In genomic region chr5:21663081-21663480, GRCm38 (mm10) we compare ENCODE assay signal across 24 mouse cellular contexts. TPM values are rescaled to one million over a fixed set of nuclear protein-coding genes. Genes with fewer than 3 reads are reported as not detected.
A peak's percentile ranks its signal among the peaks of the same experiment; 100 is the strongest.
DNase-seq lines count a peak whose midpoint lies in the region; ATAC-seq lines count a peak whose summit lies in the region.
"Had no signal": no experiment of that assay in that cellular context is flagged by ENCODE, and none has a peak within 500 bp of the region (broad histone marks: within the 10 kb centered on the region; RNA-seq: fewer than 3 reads in every experiment).

No protein-coding gene starts in this region.

- H3K4me1 ChIP-seq in forebrain, embryonic 14.5 days (ENCODE audit: control insufficient read depth, insufficient read depth, low read length) = no peaks in the 10 kb centered on the region
- peaks cover 8% of the 10 kb centered on the region; the same call in 1 of the 2 replicates for H3K4me1 ChIP-seq in forebrain, embryonic 10.5 days
- H3K4me1 ChIP-seq: embryonic facial prominence, embryonic 15.5 days; midbrain, embryonic 15.5 days had no signal

- no peak overlapping the region for H3K9ac ChIP-seq in forebrain, embryonic 14.5 days (ENCODE audit: low read length)
- H3K9ac ChIP-seq: embryonic facial prominence, embryonic 15.5 days; heart, embryonic 13.5 days; hindbrain, embryonic 14.5 days; intestine, embryonic 15.5 days; midbrain, embryonic 15.5 days; neural tube, embryonic 15.5 days had no signal

- no peak overlapping the region for H3K4me2 ChIP-seq in forebrain, embryonic 14.5 days (ENCODE audit: low read length)
- H3K4me2 ChIP-seq: embryonic facial prominence, embryonic 15.5 days; heart, embryonic 13.5 days; hindbrain, embryonic 14.5 days; intestine, embryonic 15.5 days; liver, embryonic 11.5 days; midbrain, embryonic 15.5 days; neural tube, embryonic 15.5 days had no signal

- peak; percentile 38 for DNase-seq in forebrain, embryonic 14.5 days (ENCODE audit: low spot score)
- no peak for DNase-seq in forebrain, embryonic 10.5 days (ENCODE audit: extremely low spot score, low spot score)
- DNase-seq in 3134 (ENCODE audit: extremely low read depth, insufficient read length, low spot score) = peak; percentile 58
- peak; percentile 50 for DNase-seq in Muller cell, postnatal 12 days (ENCODE audit: inconsistent ontology term)
- peak; percentile 52 for DNase-seq in adrenal gland, postnatal 25 days
- DNase-seq in embryo, embryonic 9.5 days (ENCODE audit: extremely low spot score) = no peak
- DNase-seq: cerebellum, adult 9-10 months; kidney, postnatal 36 days; lung, adult 18-20 months; lung, postnatal 14 days; thymus, postnatal 14 days had no signal

- 81% methylated on average over 11 of the region's 11 CpGs for WGBS in forebrain, embryonic 14.5 days
- 95% methylated on average over 11 of the region's 11 CpGs for WGBS in forebrain, embryonic 10.5 days

- no peak overlapping the region for H3K27ac ChIP-seq in forebrain, embryonic 14.5 days (ENCODE audit: low read depth, low read length)
- no peak overlapping the region for H3K27ac ChIP-seq in forebrain, embryonic 10.5 days
- H3K27ac ChIP-seq: embryonic facial prominence, embryonic 15.5 days; heart, embryonic 13.5 days; hindbrain, embryonic 14.5 days; intestine, embryonic 15.5 days; midbrain, embryonic 15.5 days; neural tube, embryonic 15.5 days had no signal

- ATAC-seq in forebrain, embryonic 14.5 days = 0 out of 2 replicates have a peak, but pooled peaks have one; percentile 14
- ATAC-seq in erythroblast, adult 5-6 weeks (replicated peaks; ENCODE audit: low FRiP score, poor library complexity, severe bottlenecking) = no peak
- ATAC-seq: intestine, embryonic 15.5 days; midbrain, embryonic 15.5 days had no signal

- H3K36me3 ChIP-seq in forebrain, embryonic 14.5 days (ENCODE audit: control insufficient read depth, insufficient read depth, low read length) = peaks cover 67% of the 10 kb centered on the region
- H3K36me3 ChIP-seq in forebrain, embryonic 10.5 days (replicated peaks) = peaks cover 78% of the 10 kb centered on the region
- H3K36me3 ChIP-seq: intestine, embryonic 15.5 days had no signal

- no peaks in the 10 kb centered on the region for H3K27me3 ChIP-seq in forebrain, embryonic 14.5 days (replicated peaks; ENCODE audit: control insufficient read depth, insufficient read depth, low read length)
- no peaks in the 10 kb centered on the region for H3K27me3 ChIP-seq in forebrain, embryonic 10.5 days (ENCODE audit: poor library complexity, severe bottlenecking)
- H3K27me3 ChIP-seq: embryonic facial prominence, embryonic 15.5 days; heart, embryonic 13.5 days; intestine, embryonic 15.5 days; megakaryocyte, embryonic 14.5 days; midbrain, embryonic 15.5 days; neural tube, embryonic 15.5 days had no signal

- no peaks in the 10 kb centered on the region for H3K9me3 ChIP-seq in forebrain, embryonic 14.5 days (replicated peaks; ENCODE audit: control insufficient read depth, low read length)
- no peaks in the 10 kb centered on the region for H3K9me3 ChIP-seq in forebrain, embryonic 10.5 days
- H3K9me3 ChIP-seq: embryonic facial prominence, embryonic 15.5 days; heart, embryonic 13.5 days; intestine, embryonic 15.5 days; megakaryocyte, embryonic 14.5 days; midbrain, embryonic 15.5 days; neural tube, embryonic 15.5 days had no signal

- no peak overlapping the region for H3K4me3 ChIP-seq in forebrain, embryonic 14.5 days (ENCODE audit: low read depth, low read length)
- H3K4me3 ChIP-seq in forebrain, embryonic 10.5 days = no peak overlapping the region
- H3K4me3 ChIP-seq: embryonic facial prominence, embryonic 15.5 days; heart, embryonic 13.5 days; intestine, embryonic 15.5 days; megakaryocyte, embryonic 14.5 days; midbrain, embryonic 15.5 days; neural tube, embryonic 15.5 days had no signal

RNA-seq across cellular contexts. Expression of gene Armc10, which starts 17.5 kb away (rescaled TPM):
- 93.3 and 101 TPM in 2 replicates for polyA plus RNA-seq in forebrain, embryonic 14.5 days (2014; fragmentation: Nextera tagmentation; extraction: Ambion mirVana)
- 64.6 and 65.4 TPM in 2 replicates for polyA plus RNA-seq in forebrain, embryonic 10.5 days (2016; fragmentation: Nextera tagmentation; extraction: Ambion mirVana)
- total RNA-seq in adrenal gland, postnatal 25 days (2021) = 25.9 and 33.4 TPM in 2 replicates
- total RNA-seq in erythroblast, adult 5-6 weeks (2015; ENCODE audit: low replicate concordance) = 11.0 and 16.7 TPM in 2 replicates
- total RNA-seq in erythroblast, adult 5-6 weeks (2017; ENCODE audit: low replicate concordance) = 4.6 and 5.1 TPM in 2 replicates

RNA-seq across cellular contexts. Expression of gene Fbxl13, which starts 17.6 kb away (rescaled TPM):
- polyA plus RNA-seq in forebrain, embryonic 14.5 days (2014; fragmentation: Nextera tagmentation; extraction: Ambion mirVana) = 0.10 and 0.18 TPM in 2 replicates
- 0.12 and 0.20 TPM in 2 replicates for polyA plus RNA-seq in forebrain, embryonic 10.5 days (2016; fragmentation: Nextera tagmentation; extraction: Ambion mirVana)
- not detected in 2 replicates for total RNA-seq in adrenal gland, postnatal 25 days (2021)
- not detected in 2 replicates for total RNA-seq in erythroblast, adult 5-6 weeks (2015; ENCODE audit: low replicate concordance)
- total RNA-seq in erythroblast, adult 5-6 weeks (2017; ENCODE audit: low replicate concordance) = not detected in 2 replicates
- total RNA-seq: gastrocnemius, adult 8-10 months; granulocyte monocyte progenitor cell, adult 5-6 weeks; heart, postnatal 25 days had no signal
- polyA plus RNA-seq: small intestine, adult 2 months had no signal

RNA-seq across cellular contexts. Expression of gene Napepld, which starts 38.1 kb away (rescaled TPM):
- 4.5 and 4.6 TPM in 2 replicates for polyA plus RNA-seq in forebrain, embryonic 14.5 days (2014; fragmentation: Nextera tagmentation; extraction: Ambion mirVana)
- polyA plus RNA-seq in forebrain, embryonic 10.5 days (2016; fragmentation: Nextera tagmentation; extraction: Ambion mirVana) = 10.7 TPM in 2 replicates
- 47.6 and 63.1 TPM in 2 replicates for total RNA-seq in adrenal gland, postnatal 25 days (2021)
- total RNA-seq in erythroblast, adult 5-6 weeks (2015; ENCODE audit: low replicate concordance) = 0.19 and 0.63 TPM in 2 replicates
- total RNA-seq in erythroblast, adult 5-6 weeks (2017; ENCODE audit: low replicate concordance) = 0.60 and 2.0 TPM in 2 replicates

Comparison
In these comparisons a context has a peak if more than half of its experiments do, and no peak if none do; other contexts are left out.
1. DNase-seq: peak in forebrain, embryonic 14.5 days (single experiment), 3134 (single experiment), Muller cell, postnatal 12 days (single experiment) and adrenal gland, postnatal 25 days (single experiment); none in forebrain, embryonic 10.5 days (single experiment) and embryo, embryonic 9.5 days (single experiment).
2. RNA of gene Napepld, which starts 38.1 kb away (total RNA-seq): 47.6 to 63.1 TPM in adrenal gland, postnatal 25 days; 0.19 to 2.0 TPM in erythroblast, adult 5-6 weeks; every median in the first group is over 10 times any median in the second.